Mouse (Mus musculus): ENCODE data around the gene Tomm34.

The Tomm34 gene

DNA sequence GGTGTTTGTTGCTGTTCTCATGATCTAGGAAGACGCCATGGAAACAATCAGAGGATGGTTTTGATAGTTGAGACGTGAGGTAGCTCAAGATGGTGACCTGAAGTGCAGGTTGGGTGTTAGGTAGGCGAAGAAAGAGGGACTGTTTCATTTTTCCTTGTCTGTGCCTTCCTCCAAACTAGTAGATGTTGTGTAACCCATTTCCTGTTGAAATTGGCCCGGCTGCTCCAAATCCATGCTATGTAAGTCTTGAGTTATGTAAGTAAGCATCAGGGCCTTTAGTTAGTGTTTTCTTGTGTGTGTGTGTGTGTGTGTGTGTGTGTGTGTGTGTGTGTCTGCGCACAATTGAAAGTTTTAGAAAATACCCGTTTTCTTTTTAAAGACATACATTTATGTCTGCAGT, 61.7 kb downstream of the Tomm34 start:
- DNase-seq: peak in 1 of 2 experiments; percentile 40

- no peak for DNase-seq
Measured at GRCm38 (mm10) chr2:164007987-164008545, 62.9 kb downstream of the Tomm34 start.

GRCm38 (mm10) chr2:164007547-164007946, 63.4 kb downstream of the Tomm34 start:
- DNase-seq: no peak

GRCm38 (mm10) chr2:164006932-164007331, 64.0 kb downstream of the Tomm34 start:
- DNase-seq: peak; percentile 72 to 77

DNA sequence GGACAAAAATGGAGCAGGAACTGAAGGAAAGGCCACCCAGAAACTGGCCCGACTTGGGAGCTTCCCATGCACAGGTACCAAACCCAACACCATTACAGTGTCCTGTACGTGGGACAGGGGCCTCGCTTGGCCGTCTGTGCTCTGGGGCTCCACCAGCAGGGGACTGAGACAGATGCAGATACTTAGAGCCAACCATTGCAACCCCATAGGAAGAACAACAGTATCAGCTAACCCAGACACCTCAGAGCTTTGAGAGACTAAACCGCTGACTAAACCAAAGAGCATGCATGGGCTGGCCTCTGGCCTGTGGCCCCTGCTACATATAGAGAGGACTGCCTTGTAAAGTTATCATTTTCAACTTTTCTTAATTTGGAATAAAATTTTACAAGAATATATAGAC, 66.5 kb downstream of the Tomm34 start:
- DNase-seq: no peak

Measured in kidney, postnatal 36 days (tissue).